In genomic region chr6:6280812-6281568, GRCm38 (mm10) we compare ENCODE assay signal across 20 mouse cellular contexts.
DNase-seq lines count a peak whose midpoint lies in the region; ATAC-seq lines count a peak whose summit lies in the region.
"Had no signal": no experiment of that assay in that cellular context is flagged by ENCODE, and none has a peak within 500 bp of the region (broad histone marks: within the 10 kb centered on the region; RNA-seq: fewer than 3 reads in every experiment).

No protein-coding gene starts in this region.

- peak; percentile 4 for DNase-seq in gastrocnemius, adult 18-20 months (ENCODE audit: low spot score)
- no peak for DNase-seq in gastrocnemius, postnatal 10 days
- DNase-seq in lung, adult 18-20 months: peak; percentile 6 to 14
- DNase-seq in lung, postnatal 4 days: no peak
- DNase-seq in liver, embryonic 13.5 days: peak; percentile 1
- DNase-seq in frontal cortex, postnatal 14 days (ENCODE audit: low spot score in 2 of 2): no peak
- DNase-seq: B cell, adult 2 months; cerebellum, adult 11 months; cerebellum, postnatal 14 days; heart, postnatal 4 days; kidney, adult 11 months; kidney, postnatal 14 days; thymus, postnatal 14 days had no signal

- 32% methylated on average over 17 of the region's 17 CpGs for WGBS in liver, embryonic 13.5 days (ENCODE audit: insufficient replicate concordance)
- 91% methylated on average over 17 of the region's 17 CpGs for WGBS in forebrain, embryonic 12.5 days

- 0 out of 2 replicates have a peak, but pooled peaks cover 3% of the 10 kb centered on the region for H3K9me3 ChIP-seq in liver, embryonic 13.5 days (replicated peaks)
- H3K9me3 ChIP-seq in forebrain, embryonic 12.5 days: no peaks in the 10 kb centered on the region
- H3K9me3 ChIP-seq: lung, embryonic 15.5 days had no signal

- ATAC-seq in liver, embryonic 13.5 days (ENCODE audit: low read depth): no peak
- no peak for ATAC-seq in forebrain, embryonic 12.5 days (ENCODE audit: low FRiP score)
- ATAC-seq: forebrain, embryonic 14.5 days; hindbrain, postnatal 0 days had no signal

- H3K27ac ChIP-seq in liver, embryonic 13.5 days: no peak overlapping the region
- H3K27ac ChIP-seq in forebrain, embryonic 12.5 days: no peak overlapping the region
- H3K27ac ChIP-seq: heart, embryonic 13.5 days; hindbrain, postnatal 0 days; limb, embryonic 12.5 days; lung, embryonic 15.5 days; neural tube, embryonic 12.5 days had no signal

- no peaks in the 10 kb centered on the region; the same call in 1 of the 2 replicates for H3K4me1 ChIP-seq in liver, embryonic 13.5 days (replicated peaks)
- H3K4me1 ChIP-seq in forebrain, embryonic 12.5 days: no peaks in the 10 kb centered on the region
- H3K4me1 ChIP-seq: heart, embryonic 13.5 days; limb, embryonic 12.5 days; lung, embryonic 15.5 days; neural tube, embryonic 12.5 days had no signal

- no peaks in the 10 kb centered on the region for H3K36me3 ChIP-seq in liver, embryonic 13.5 days
- no peaks in the 10 kb centered on the region for H3K36me3 ChIP-seq in forebrain, embryonic 12.5 days (replicated peaks)
- H3K36me3 ChIP-seq: heart, embryonic 13.5 days; limb, embryonic 12.5 days; lung, embryonic 15.5 days; neural tube, embryonic 12.5 days had no signal

- H3K4me2 ChIP-seq in liver, embryonic 13.5 days: no peak overlapping the region
- no peak overlapping the region for H3K4me2 ChIP-seq in forebrain, embryonic 12.5 days
- H3K4me2 ChIP-seq: heart, embryonic 13.5 days; limb, embryonic 12.5 days; lung, embryonic 15.5 days; neural tube, embryonic 12.5 days had no signal

- no peak overlapping the region for H3K4me3 ChIP-seq in liver, embryonic 13.5 days (replicated peaks)
- H3K4me3 ChIP-seq in forebrain, embryonic 12.5 days (replicated peaks): no peak overlapping the region
- H3K4me3 ChIP-seq: heart, embryonic 13.5 days; limb, embryonic 12.5 days; lung, embryonic 15.5 days; neural tube, embryonic 12.5 days had no signal

- H3K9ac ChIP-seq in liver, embryonic 13.5 days: no peak overlapping the region
- no peak overlapping the region for H3K9ac ChIP-seq in forebrain, embryonic 12.5 days
- H3K9ac ChIP-seq: heart, embryonic 13.5 days; limb, embryonic 12.5 days; lung, embryonic 15.5 days; neural tube, embryonic 12.5 days had no signal

- H3K27me3 ChIP-seq in liver, embryonic 13.5 days: no peaks in the 10 kb centered on the region
- H3K27me3 ChIP-seq in forebrain, embryonic 12.5 days: no peaks in the 10 kb centered on the region
- H3K27me3 ChIP-seq: heart, embryonic 13.5 days; limb, embryonic 12.5 days; lung, embryonic 15.5 days; neural tube, embryonic 12.5 days had no signal

Comparison
In these comparisons a context has a peak if more than half of its experiments do, and no peak if none do; other contexts are left out.
1. DNase-seq: peak in gastrocnemius, adult 18-20 months (single experiment), lung, adult 18-20 months (2 of 2) and liver, embryonic 13.5 days (single experiment); none in gastrocnemius, postnatal 10 days (single experiment), lung, postnatal 4 days (0 of 2) and frontal cortex, postnatal 14 days (0 of 2).